Mouse (Mus musculus): ENCODE data around the gene Anapc7. TPM values are rescaled to one million over a fixed set of nuclear protein-coding genes. Genes with fewer than 3 reads are reported as not detected.
A peak's percentile ranks its signal among the peaks of the same experiment; 100 is the strongest.

Anapc7 gene
- polyA plus RNA-seq, 1 experiment from 2014 or later: 24.1 TPM

- no peaks in the 10 kb centered on the region for H3K4me1 ChIP-seq (replicated peaks; ENCODE audit: control insufficient read depth, insufficient read depth, low read length)
- H3K36me3 ChIP-seq (ENCODE audit: control insufficient read depth, insufficient read depth, low read length): peaks cover 85% of the 10 kb centered on the region
- no peaks in the 10 kb centered on the region for H3K9me3 ChIP-seq (ENCODE audit: control insufficient read depth, low read length)
- no peak overlapping the region for H3K27ac ChIP-seq (ENCODE audit: low read depth)
- no peaks in the 10 kb centered on the region for H3K27me3 ChIP-seq (replicated peaks; ENCODE audit: control insufficient read depth, insufficient read depth, low read length)
- no peak overlapping the region for H3K4me2 ChIP-seq (ENCODE audit: low read length)
- no peak overlapping the region for H3K9ac ChIP-seq (ENCODE audit: low read length)
- ATAC-seq (replicated peaks; ENCODE audit: low FRiP score, low TSS enrichment, low read depth): no peak; the same call in 1 of the 2 replicates
- WGBS: 27% methylated on average over 8 of the region's 8 CpGs
- no peak overlapping the region for H3K4me3 ChIP-seq (ENCODE audit: low read depth, low read length)
- DNase-seq (ENCODE audit: low spot score): peak; percentile 86
Observed at GRCm38 (mm10) chr5:122401303-122401640, 20.2 kb upstream of the Anapc7 start.

- 62% methylated on average over 13 of the region's 13 CpGs for WGBS
- H3K9ac ChIP-seq (ENCODE audit: low read length): no peak overlapping the region
- H3K27ac ChIP-seq (ENCODE audit: low read depth): no peak overlapping the region
- ATAC-seq (replicated peaks; ENCODE audit: low FRiP score, low TSS enrichment, low read depth): no peak
- DNase-seq (ENCODE audit: low spot score): no peak
- H3K36me3 ChIP-seq (ENCODE audit: control insufficient read depth, insufficient read depth, low read length): peaks cover 90% of the 10 kb centered on the region
- H3K27me3 ChIP-seq (replicated peaks; ENCODE audit: control insufficient read depth, insufficient read depth, low read length): no peaks in the 10 kb centered on the region
- no peak overlapping the region for H3K4me2 ChIP-seq (ENCODE audit: low read length)
- peaks cover 3% of the 10 kb centered on the region; the same call in 1 of the 2 replicates for H3K9me3 ChIP-seq (ENCODE audit: control insufficient read depth, low read length)
- no peak overlapping the region for H3K4me3 ChIP-seq (ENCODE audit: low read depth, low read length)
- H3K4me1 ChIP-seq (replicated peaks; ENCODE audit: control insufficient read depth, insufficient read depth, low read length): no peaks in the 10 kb centered on the region
Observed at GRCm38 (mm10) chr5:122402160-122402559, 19.3 kb upstream of the Anapc7 start.

GRCm38 (mm10) chr5:122402772-122403171 lies 18.7 kb upstream of the Anapc7 start:
- DNase-seq (ENCODE audit: low spot score) (no peak), ATAC-seq (replicated peaks; ENCODE audit: low FRiP score, low TSS enrichment, low read depth) (no peak)
- WGBS: 88% methylated on average over 5 of the region's 5 CpGs
- Histone ChIP-seq H3K4me1 (replicated peaks; ENCODE audit: control insufficient read depth, insufficient read depth, low read length) (no peaks in the 10 kb centered on the region), H3K27me3 (replicated peaks; ENCODE audit: control insufficient read depth, insufficient read depth, low read length) (no peaks in the 10 kb centered on the region), H3K27ac (ENCODE audit: low read depth) (no peak overlapping the region), H3K9ac (ENCODE audit: low read length) (no peak overlapping the region), H3K4me2 (ENCODE audit: low read length) (no peak overlapping the region), H3K36me3 (ENCODE audit: control insufficient read depth, insufficient read depth, low read length) (peaks cover 88% of the 10 kb centered on the region), H3K9me3 (ENCODE audit: control insufficient read depth, low read length) (peaks cover 3% of the 10 kb centered on the region; the same call in 1 of the 2 replicates), H3K4me3 (ENCODE audit: low read depth, low read length) (no peak overlapping the region)

GRCm38 (mm10) chr5:122403362-122403761 lies 18.1 kb upstream of the Anapc7 start:
- H3K36me3 ChIP-seq (ENCODE audit: control insufficient read depth, insufficient read depth, low read length): peaks cover 84% of the 10 kb centered on the region
- H3K27ac ChIP-seq (ENCODE audit: low read depth): no peak overlapping the region
- no peaks in the 10 kb centered on the region for H3K27me3 ChIP-seq (replicated peaks; ENCODE audit: control insufficient read depth, insufficient read depth, low read length)
- WGBS: 95% methylated on average over 12 of the region's 12 CpGs
- H3K9ac ChIP-seq (ENCODE audit: low read length): no peak overlapping the region
- no peak overlapping the region for H3K4me3 ChIP-seq (ENCODE audit: low read depth, low read length)
- ATAC-seq (replicated peaks; ENCODE audit: low FRiP score, low TSS enrichment, low read depth): no peak
- DNase-seq (ENCODE audit: low spot score): no peak
- peaks cover 3% of the 10 kb centered on the region; the same call in 1 of the 2 replicates for H3K9me3 ChIP-seq (ENCODE audit: control insufficient read depth, low read length)
- no peak overlapping the region for H3K4me2 ChIP-seq (ENCODE audit: low read length)
- no peaks in the 10 kb centered on the region for H3K4me1 ChIP-seq (replicated peaks; ENCODE audit: control insufficient read depth, insufficient read depth, low read length)

GRCm38 (mm10) chr5:122405537-122405936 lies 16.0 kb upstream of the Anapc7 start:
- Histone ChIP-seq H3K4me1 (replicated peaks; ENCODE audit: control insufficient read depth, insufficient read depth, low read length) (no peaks in the 10 kb centered on the region), H3K4me2 (ENCODE audit: low read length) (no peak overlapping the region), H3K9ac (ENCODE audit: low read length) (no peak overlapping the region), H3K36me3 (ENCODE audit: control insufficient read depth, insufficient read depth, low read length) (peaks cover 64% of the 10 kb centered on the region), H3K27me3 (replicated peaks; ENCODE audit: control insufficient read depth, insufficient read depth, low read length) (no peaks in the 10 kb centered on the region), H3K27ac (ENCODE audit: low read depth) (no peak overlapping the region), H3K4me3 (ENCODE audit: low read depth, low read length) (no peak overlapping the region), H3K9me3 (ENCODE audit: control insufficient read depth, low read length) (peaks cover 3% of the 10 kb centered on the region; the same call in 1 of the 2 replicates)
- no peak for ATAC-seq (replicated peaks; ENCODE audit: low FRiP score, low TSS enrichment, low read depth)
- 93% methylated on average over 10 of the region's 10 CpGs for WGBS
- no peak for DNase-seq (ENCODE audit: low spot score)

GRCm38 (mm10) chr5:122409692-122410645 lies 11.5 kb upstream of the Anapc7 start:
- DNase-seq (ENCODE audit: low spot score): no peak
- H3K4me1 ChIP-seq (replicated peaks; ENCODE audit: control insufficient read depth, insufficient read depth, low read length): no peaks in the 10 kb centered on the region
- ATAC-seq (replicated peaks; ENCODE audit: low FRiP score, low TSS enrichment, low read depth): no peak
- H3K4me2 ChIP-seq (ENCODE audit: low read length): no peak overlapping the region
- H3K4me3 ChIP-seq (ENCODE audit: low read depth, low read length): no peak overlapping the region
- H3K27ac ChIP-seq (ENCODE audit: low read depth): no peak overlapping the region
- peaks cover 3% of the 10 kb centered on the region; the same call in 1 of the 2 replicates for H3K9me3 ChIP-seq (ENCODE audit: control insufficient read depth, low read length)
- H3K27me3 ChIP-seq (replicated peaks; ENCODE audit: control insufficient read depth, insufficient read depth, low read length): no peaks in the 10 kb centered on the region
- WGBS: 86% methylated on average over 19 of the region's 19 CpGs
- H3K9ac ChIP-seq (ENCODE audit: low read length): no peak overlapping the region
- H3K36me3 ChIP-seq (ENCODE audit: control insufficient read depth, insufficient read depth, low read length): peaks cover 26% of the 10 kb centered on the region

- WGBS: 52% methylated on average over 5 of the region's 5 CpGs
- H3K9me3 ChIP-seq (ENCODE audit: control insufficient read depth, low read length): no peaks in the 10 kb centered on the region
- H3K27me3 ChIP-seq (replicated peaks; ENCODE audit: control insufficient read depth, insufficient read depth, low read length): no peaks in the 10 kb centered on the region
Observed at GRCm38 (mm10) chr5:122411892-122412291, 9.6 kb upstream of the Anapc7 start.

GRCm38 (mm10) chr5:122412826-122413225 lies 8.7 kb upstream of the Anapc7 start:
- no peak overlapping the region for H3K4me2 ChIP-seq (ENCODE audit: low read length)
- DNase-seq (ENCODE audit: low spot score) (no peak), ATAC-seq (replicated peaks; ENCODE audit: low FRiP score, low TSS enrichment, low read depth) (no peak)
- no peaks in the 10 kb centered on the region for H3K36me3 ChIP-seq (ENCODE audit: control insufficient read depth, insufficient read depth, low read length)
- no peaks in the 10 kb centered on the region for H3K9me3 ChIP-seq (ENCODE audit: control insufficient read depth, low read length)
- 50% methylated on average over 6 of the region's 6 CpGs for WGBS
- no peak overlapping the region for H3K4me3 ChIP-seq (ENCODE audit: low read depth, low read length)
- H3K27me3 ChIP-seq (replicated peaks; ENCODE audit: control insufficient read depth, insufficient read depth, low read length): no peaks in the 10 kb centered on the region
- H3K27ac ChIP-seq (ENCODE audit: low read depth): no peak overlapping the region
- H3K4me1 ChIP-seq (replicated peaks; ENCODE audit: control insufficient read depth, insufficient read depth, low read length): no peaks in the 10 kb centered on the region
- no peak overlapping the region for H3K9ac ChIP-seq (ENCODE audit: low read length)

More at GRCm38 (mm10) chr5:122411892-122412291, 9.6 kb upstream of the Anapc7 start:
- Histone ChIP-seq H3K27ac (ENCODE audit: low read depth) (no peak overlapping the region), H3K4me3 (ENCODE audit: low read depth, low read length) (no peak overlapping the region), H3K9ac (ENCODE audit: low read length) (no peak overlapping the region), H3K4me2 (ENCODE audit: low read length) (no peak overlapping the region), H3K4me1 (replicated peaks; ENCODE audit: control insufficient read depth, insufficient read depth, low read length) (no peaks in the 10 kb centered on the region), H3K36me3 (ENCODE audit: control insufficient read depth, insufficient read depth, low read length) (peaks cover 7% of the 10 kb centered on the region)
- DNase-seq (ENCODE audit: low spot score): no peak
- no peak for ATAC-seq (replicated peaks; ENCODE audit: low FRiP score, low TSS enrichment, low read depth)

GRCm38 (mm10) chr5:122414351-122414750 lies 7.1 kb upstream of the Anapc7 start:
- H3K27me3 ChIP-seq (replicated peaks; ENCODE audit: control insufficient read depth, insufficient read depth, low read length): no peaks in the 10 kb centered on the region
- WGBS: 93% methylated on average over 5 of the region's 5 CpGs
- DNase-seq (ENCODE audit: low spot score) (no peak), ATAC-seq (replicated peaks; ENCODE audit: low FRiP score, low TSS enrichment, low read depth) (no peak)
- no peak overlapping the region for H3K27ac ChIP-seq (ENCODE audit: low read depth)
- H3K4me1 ChIP-seq (replicated peaks; ENCODE audit: control insufficient read depth, insufficient read depth, low read length): no peaks in the 10 kb centered on the region
- H3K36me3 ChIP-seq (ENCODE audit: control insufficient read depth, insufficient read depth, low read length): no peaks in the 10 kb centered on the region
- H3K9ac ChIP-seq (ENCODE audit: low read length): no peak overlapping the region
- H3K4me2 ChIP-seq (ENCODE audit: low read length): no peak overlapping the region
- no peak overlapping the region for H3K4me3 ChIP-seq (ENCODE audit: low read depth, low read length)
- H3K9me3 ChIP-seq (ENCODE audit: control insufficient read depth, low read length): no peaks in the 10 kb centered on the region

All from intestine, embryonic 14.5 days (tissue).